Mouse (Mus musculus): ENCODE results near the gene Gabrb2.

Gabrb2 gene

DNA sequence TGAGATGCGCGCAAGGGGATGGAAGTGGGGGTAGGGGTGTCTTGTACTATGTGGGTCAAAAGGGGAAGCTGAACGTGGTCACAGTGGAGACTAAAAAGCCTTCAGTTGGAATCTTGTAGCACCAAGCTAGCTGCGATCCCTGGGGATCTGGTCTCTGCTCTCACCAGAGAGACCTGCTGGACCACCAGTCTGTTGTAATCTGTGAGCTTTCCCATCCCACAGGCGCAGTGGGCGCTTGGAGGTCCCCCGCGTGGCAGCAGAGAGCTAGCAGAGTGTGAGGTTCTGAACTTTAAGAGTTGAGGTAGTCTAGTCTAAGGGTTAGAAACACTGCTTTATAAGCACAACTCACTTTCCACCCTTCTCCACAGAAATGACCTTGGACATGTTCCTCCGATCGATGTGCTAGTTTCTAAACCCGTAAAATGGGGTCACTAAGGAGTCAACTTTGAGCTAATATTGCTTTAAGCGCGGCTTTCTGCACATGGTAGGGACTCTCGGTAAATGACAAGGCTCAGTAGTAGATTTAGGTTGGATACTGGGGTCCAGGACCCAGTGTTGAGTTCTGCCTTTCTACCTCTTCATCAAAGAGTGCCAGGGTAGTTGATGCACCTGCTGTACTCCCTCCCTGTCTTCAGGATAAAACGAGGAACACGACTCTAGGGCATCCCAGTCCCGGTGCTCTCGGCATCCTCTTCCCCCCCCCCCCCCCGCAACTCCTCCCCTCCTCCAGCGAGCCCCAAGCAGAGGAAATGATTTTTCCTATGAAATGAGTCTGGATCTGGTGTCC is at the start of gene Gabrb2:
Gene Gabrb2, plus strand, starts transcription at position 762 of the 787 bp plus-strand sequence.
- DNase-seq (ENCODE audit: low read depth), result no peak

DNA sequence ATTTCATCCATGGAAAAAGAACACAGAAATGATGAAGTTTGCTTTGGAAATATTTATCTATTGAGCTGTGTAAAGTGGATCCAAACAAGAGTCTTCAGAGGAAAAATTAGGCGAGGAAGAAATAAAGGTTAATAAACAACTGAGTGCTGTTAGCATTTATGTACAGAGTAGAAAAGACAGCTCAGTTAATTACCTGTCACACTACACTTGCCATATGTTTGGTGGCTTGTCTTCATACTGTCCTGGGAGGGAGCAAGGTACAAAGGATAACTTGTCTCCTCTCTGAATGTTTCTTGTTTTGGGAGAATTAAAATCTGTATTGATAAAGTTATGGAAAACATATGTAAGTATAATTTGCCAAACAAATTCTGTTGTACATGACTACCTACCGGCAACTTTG is 40.6 kb upstream of the Gabrb2 start:
- no peak for DNase-seq (ENCODE audit: low read depth)

DNA sequence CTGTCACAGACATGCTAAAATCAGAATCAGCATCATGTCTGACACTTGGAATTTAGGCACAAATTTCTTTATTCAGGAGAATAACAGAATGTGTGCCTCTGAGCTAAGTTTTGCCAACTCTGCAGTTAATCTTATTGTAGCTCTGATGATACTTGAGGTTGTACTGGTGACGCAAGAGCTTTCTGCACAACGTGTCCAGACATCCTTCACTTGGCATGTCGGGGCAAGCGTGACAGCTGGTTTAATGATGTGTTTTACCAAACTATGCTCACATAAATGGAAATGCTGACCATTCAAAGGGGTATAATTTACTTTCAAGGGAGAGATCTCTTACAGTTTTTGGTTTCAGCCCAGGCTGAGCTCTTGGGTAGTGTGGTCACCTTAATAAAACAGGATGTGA is 33.1 kb upstream of the Gabrb2 start:
- DNase-seq (ENCODE audit: low read depth), result no peak

DNA sequence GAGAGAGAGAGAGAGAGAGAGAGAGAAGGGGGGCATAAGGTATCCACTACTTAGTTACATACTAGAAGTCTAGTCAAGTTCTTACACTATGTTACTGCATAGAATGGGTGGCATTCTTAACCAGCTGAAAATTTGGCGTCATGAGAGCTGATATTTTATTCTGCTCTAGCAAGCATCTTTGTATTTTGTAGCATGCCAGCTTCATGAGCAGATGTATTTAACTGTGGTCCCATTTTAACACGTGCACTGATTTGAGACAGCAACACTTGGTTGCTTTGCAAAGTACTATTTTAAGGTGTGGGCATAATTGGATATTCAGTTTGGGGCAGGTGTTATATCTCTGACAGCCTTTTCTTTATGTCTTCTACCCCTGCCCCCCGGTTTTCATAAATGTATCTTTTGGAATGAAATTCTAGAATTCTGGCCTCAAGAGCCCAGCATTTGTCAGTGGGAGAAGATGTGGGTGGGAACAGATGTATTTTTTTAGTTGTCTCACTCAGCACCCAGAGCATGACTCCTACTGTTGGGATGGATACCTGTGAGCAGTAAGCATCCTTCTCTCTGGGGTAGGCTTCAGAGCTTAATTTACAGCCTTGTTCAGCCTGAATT is 28.8 kb upstream of the Gabrb2 start:
- no peak for DNase-seq (ENCODE audit: low read depth)

DNA sequence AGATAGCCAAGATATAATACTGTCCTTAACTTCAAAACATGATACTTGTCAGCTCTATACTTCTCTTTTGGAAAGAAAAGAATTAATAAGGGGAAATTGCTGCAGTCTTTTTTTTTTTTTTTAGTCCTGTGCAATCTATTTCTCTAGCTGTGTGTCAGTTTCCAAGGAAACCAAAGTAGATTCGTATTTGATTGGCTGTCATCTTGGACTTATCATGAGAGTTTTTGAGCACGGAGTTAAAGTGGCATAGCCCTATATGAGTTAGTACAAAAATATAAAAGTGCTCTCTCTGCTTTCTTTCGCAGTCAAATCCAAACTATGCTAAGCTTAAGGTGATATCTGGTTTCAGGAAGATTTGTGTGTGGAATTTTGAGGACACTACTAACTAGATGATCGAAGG is 26.1 kb upstream of the Gabrb2 start:
- no peak for DNase-seq (ENCODE audit: low read depth)

DNA sequence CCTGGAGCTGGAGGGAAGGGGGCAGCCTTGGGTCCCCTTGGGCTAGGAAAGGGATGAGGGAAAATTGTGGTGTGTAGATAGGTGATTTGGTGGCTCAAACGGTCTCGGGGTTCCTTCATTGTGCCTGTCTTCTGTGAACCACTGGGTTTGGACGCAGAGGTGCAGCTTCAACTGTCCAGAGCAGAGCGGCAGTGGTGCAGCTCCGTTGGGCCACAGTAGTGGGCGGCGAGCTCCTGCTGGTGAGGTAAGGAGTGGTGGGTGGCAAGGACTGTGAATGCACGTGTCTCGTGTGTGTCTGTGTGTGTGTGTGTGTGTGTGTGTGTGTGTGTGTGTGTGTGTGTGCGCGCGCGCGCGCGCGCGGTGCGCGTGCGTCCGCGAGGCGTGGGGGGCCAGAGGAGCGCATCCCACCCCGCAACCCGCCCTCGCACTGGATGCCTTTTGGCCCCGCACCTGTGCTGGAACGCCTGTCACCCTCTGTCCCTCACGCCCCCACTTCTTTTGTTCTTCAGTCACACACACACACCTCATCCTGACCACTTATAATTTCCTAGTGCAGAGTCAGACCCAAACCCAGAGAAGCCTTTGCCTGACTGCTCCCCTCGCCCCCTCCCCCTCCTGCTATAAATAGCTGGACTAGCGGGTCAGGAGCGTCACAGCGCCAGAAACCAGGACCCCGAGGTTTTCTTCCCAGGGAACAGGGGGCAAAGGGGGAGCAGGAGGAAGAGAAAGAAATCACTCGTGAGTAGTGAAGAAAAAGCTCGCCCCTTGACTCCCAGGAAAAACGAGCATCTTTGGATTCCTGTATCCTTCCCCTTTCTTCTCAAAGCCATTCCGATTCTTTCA is 455 bp downstream of the Gabrb2 start:
- no peak for DNase-seq (ENCODE audit: low read depth)

DNA sequence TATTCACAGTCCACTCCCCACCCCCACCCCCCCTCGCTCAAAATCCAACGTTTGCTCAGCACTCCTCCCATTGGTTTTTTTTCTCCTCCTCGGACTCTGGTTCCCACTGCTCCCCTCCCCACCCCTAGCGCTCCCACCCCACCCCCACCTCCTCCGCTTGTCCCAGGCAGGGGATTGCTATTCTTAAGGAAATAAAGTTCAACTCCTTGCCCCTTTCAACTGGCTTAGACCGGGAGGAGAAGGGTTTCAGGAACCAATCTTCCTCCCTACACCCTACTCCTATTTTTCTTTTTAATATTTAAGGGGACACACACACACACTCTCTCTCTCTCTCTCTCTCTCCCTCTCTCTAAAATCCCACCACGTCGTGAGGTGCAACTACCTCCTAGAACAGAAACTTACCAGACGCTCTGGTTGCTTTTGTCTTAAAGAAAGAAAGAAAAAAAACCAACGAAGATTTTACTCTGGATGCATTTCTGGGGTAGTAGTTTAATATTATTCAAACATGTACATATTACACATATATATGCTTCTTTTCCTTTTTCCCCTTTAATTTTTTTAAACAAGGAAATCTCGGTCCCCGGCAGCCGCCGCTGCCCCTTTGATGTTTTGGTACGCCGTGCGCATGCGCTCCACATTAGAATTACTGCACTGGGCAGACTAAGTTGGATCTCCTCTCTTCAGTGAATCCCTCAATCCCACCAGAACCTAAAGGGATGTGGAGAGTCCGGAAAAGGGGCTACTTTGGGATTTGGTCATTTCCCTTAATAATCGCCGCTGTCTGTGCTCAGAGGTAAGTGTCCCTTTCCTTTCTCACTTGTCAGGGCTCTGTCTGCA is 1.3 kb downstream of the Gabrb2 start:
- DNase-seq (ENCODE audit: low read depth), result no peak

DNA sequence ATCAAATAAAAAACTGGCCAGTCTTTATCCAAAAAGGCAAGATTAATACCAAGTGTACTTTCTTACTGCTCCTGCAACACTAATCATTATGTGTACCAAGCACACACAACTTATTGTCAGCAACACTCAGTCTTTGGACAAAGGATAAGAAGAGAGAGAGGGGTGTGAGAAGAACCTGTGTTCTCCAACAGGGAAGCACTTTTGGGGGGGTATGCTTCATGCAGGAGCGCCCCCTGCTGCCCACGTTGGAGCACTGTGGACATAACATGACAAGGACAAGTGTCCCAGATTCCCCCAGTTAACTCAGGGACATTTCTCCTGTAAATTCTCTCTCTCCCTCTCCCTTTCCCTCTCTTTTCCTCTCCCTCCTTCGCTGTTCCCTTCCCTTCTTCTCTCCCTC is 3.7 kb downstream of the Gabrb2 start:
- DNase-seq (ENCODE audit: low read depth), result peak; percentile 29

DNA sequence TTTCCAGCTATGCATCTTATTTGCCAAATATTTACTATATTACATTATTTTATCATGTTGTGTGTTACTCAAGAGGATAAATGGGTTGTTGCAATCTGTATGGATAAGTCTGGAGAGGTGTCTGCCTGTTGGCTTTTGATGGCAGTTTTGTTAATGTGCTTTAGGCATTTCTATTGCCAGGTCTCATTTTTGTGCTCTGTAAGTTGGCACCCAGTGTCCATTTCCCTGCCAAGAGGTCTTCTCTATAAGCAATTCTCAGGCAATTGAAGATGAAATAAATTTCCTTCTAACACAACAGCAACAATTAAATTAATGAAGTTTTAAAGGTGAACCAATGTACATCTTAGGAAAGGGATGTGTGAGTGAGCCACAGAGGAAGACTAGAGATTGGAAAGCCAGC is 11.9 kb downstream of the Gabrb2 start:
- no peak for DNase-seq (ENCODE audit: low read depth)

DNA sequence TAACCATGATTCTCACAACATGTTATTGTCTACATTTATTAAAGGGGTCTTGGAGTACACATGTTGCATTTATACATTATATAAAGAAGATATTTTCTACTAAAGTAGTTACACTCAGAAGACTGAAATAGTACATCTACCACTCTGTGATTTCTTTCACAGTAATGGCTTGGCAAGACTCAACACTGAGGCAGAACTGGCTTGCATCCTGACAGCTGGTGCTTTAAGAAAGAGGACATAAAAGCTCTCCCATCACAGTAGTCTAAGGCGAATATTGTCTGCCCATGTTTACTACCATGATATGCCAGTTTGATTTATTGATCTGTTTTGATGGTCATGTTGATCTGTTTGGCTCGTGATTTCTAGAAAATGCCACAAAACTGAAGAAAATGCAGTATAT is 19.4 kb downstream of the Gabrb2 start:
- no peak for DNase-seq (ENCODE audit: low read depth)

DNA sequence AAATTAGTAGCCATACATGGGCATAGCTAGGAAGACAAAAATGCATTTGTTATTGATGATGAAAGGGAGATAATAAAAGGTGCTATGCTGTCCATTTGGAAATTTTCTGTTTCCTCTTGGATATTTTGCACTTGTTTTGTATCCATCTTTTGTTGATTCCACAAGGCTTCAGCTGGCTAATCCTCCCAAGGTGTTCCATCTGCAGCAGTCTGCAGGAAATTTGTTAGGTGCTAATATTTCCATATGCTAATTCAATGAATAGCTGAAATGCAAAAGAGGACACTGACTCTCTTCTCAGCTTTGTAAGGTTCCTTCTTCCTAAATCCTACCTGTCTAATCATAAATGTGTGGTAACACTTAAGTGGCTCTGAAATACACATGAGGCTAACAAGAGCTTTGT is 24.1 kb downstream of the Gabrb2 start:
- DNase-seq (ENCODE audit: low read depth), result no peak

DNA sequence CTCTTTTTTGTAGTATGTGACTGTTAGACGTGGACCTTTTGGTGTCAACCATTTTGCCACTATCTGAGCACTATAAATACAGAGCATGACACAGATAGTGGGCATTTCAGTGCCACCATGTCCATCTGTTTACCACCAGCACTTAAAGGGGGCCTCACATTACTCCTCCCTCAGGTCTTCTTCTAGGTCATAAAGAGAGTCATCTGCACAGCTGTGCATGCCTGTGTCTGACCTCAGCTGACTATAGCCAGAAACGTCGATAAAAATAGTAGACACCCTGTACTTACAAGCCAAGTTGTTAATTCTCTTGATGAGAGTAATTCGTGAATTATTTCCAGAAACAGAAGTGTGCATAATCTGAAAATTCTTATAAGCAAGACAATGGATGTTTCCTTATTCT is 29.4 kb downstream of the Gabrb2 start:
- no peak for DNase-seq (ENCODE audit: low read depth)

DNA sequence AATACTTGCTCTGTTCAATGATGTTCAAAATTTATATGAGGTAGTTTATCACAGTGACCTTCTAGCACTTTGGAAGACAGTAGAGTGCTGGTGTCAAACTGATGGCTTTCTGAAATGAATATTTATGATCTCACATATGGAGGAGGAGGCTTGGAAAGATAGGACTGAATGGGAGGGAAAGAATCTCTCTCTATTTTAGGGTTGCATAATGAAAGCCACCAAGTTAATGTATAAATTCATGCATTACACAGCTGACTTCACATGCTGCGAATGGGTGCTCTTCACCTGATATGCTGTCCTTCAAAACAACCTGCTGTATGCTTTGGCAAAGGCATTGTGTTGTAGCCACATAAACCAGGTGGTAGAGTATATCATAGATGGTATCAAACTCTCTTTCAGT is 44.6 kb downstream of the Gabrb2 start:
- no peak for DNase-seq (ENCODE audit: low read depth)

DNA sequence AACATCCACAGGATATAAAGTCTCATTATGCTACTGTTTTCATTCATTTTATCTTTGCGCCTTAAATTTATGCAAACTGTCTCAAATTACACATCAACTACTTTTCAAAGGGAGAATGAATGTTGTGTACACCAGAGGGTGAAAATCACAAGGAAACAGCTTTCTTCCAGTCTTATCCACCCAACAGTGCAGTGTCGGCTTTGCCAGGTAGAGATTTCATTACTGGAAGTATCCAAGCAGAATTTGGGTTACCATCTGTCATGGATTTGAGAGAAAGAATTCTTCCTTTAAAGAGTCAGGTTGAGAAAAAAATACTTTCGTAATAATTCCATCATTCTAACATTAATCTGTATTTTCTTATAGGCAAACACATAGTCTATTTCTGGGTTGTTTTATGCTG is 48.8 kb downstream of the Gabrb2 start:
- DNase-seq (ENCODE audit: low read depth), result no peak

DNA sequence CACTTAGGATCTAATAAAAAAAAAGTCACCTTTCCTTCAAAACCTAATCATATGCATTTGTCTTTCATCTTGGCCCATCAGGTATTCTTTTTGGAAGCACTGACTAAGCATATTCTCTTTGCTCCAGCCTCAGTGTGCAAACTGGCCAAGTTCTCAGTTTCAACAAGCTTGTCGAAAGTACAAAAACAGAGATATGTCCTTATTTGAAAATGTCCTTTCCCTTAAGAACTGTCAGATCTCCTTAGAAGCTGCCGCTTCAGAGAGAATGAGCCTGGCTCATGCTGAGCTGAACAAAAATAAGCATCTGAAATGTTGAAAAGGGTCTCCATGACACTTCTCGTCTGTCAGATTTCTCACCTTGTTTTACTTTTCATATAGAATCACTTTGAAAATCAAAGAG is 55.0 kb downstream of the Gabrb2 start:
- DNase-seq (ENCODE audit: low read depth), result no peak

DNA sequence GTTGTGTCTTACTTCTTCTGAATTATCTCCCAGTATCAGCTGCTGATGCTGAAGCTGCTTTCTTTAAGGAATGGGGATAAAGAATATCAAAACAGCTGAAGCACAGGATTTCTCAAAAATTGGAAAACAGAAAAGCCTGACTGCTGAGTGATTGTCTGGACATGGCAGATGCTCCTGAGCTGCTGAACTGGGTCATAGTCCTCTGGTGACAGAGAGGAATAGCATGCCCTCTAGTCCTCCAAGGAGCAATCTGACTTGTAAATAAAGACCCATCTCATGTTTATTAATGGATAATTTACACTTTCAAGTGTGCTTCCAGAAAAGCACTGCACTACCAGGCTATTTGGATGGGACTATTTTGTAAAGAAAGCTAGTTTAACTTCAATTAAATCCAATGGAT is 68.1 kb downstream of the Gabrb2 start:
- no peak for DNase-seq (ENCODE audit: low read depth)

DNA sequence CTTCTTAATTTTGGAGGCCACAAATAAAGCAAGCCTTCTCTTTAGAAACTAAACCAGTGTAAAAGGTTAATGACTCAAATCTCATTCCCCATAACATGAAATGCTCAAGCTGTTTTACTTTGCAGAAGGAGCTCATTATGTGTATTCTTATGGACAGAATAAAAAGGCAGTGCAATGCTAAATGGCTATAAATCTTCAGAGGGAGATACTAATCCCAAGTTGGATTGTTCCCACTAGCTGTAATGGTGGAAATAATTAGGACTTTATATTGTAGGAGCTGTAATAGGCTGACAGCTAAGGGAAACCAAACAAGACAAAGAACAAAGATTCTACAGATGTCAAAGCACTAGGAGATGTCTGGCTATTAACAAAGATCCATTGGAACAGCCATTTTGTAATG is 81.6 kb downstream of the Gabrb2 start:
- DNase-seq (ENCODE audit: low read depth), result no peak

DNA sequence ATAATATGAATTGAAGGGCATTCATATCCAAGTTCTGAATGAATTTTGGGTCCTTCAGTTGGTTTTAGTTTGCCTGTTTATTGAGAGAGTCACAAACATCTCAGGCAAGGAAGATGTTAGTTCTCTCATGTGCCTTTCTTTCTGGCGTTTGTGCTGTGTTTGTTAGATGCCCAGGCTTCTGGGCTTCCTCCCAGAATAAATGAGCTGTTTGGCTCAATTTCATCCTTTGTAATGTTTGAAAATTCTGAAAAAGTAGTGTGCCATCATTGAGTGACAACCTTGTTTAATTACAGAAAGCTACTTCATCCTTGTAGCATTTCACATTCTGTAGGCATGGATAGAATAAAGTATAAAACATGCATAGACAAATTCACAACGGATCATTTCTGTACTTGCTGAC is 85.9 kb downstream of the Gabrb2 start:
- DNase-seq (ENCODE audit: low read depth), result no peak

DNA sequence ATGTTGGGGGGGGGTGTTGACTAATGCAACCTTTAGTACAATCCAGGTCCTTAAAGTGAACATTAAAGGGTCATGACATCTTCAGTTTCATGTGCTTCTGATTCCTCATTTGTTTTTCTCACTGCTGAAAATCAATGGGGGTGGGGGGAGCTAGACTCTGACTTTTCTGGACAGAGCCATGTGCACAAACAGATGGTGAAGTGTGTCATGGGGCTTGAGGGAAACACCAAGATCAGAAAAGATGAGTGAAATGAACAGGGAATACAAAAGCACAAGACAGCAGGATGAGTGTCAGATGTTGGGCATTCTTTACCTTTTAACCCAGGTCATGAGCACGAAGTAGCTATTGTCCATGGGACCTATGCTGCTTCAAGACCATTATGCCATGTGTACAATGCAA is 86.4 kb downstream of the Gabrb2 start:
- no peak for DNase-seq (ENCODE audit: low read depth)

DNA sequence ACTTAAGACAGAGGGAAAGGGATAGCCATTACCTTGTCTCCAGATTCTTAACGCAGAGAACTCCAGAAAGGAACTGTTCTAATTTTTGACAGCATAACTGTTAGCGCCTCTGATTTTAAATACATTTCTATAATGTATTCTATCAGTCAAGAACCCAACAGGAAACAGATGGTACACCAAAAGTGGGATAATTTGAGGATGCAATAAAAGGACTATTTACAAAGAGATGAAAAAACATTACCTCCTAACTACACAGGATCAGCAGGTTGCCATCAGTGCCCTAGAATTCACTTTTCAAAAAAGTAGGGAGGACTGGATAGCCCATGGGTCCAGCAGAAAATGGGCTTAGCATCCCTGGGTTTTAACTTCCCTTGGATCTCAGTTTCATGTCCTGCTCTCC is 102.4 kb downstream of the Gabrb2 start:
- DNase-seq (ENCODE audit: low read depth), result no peak

DNA sequence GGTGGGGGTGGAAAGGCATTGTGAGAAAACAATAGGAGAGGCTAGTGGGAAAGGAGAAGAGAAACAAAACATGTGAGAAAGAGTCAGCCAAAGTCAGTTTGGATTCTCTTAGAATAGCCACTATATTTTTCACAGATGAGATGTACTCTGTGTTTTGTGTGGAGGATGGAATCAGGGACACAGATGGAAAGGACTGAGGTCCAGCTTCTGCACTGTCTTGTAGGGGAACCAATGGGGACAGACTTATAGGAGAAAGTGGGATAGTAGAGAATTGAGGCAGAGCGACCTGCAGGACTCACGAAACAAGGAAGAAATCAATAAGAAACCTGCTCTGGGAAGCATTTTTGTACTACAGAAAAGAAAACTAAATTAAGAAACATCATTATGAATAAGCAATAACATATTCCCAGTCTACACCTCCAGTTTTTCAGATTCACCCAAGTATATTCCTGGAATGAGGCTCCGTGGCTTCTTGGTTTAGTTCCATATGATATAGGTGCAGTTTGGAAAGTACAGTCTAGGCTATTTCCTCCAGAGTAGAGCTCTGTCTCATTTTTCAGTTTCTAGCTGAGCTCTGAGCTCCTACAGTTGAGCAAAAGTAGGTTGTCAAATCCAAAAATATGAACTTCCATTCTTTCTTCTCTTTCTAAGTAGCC is 108.8 kb downstream of the Gabrb2 start:
- DNase-seq (ENCODE audit: low read depth), result no peak

DNA sequence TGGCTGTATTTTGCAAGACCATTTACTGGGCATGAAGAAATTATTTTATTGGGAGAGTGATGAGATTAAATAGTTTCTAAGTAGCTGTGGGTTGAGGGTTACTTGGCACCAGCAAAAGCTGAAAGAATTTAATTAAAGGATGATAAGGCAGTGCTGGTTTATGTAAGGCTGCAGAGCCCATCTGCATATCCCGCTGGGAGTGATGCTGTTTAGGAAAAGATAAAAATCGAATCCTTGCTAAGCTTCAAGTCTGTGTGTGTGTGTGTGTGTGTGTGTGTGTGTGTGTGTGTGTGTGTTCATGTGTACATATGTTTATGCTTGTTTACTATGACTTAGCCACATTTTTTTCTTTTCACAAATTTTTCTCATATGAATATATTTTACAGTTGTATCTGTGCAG is 113.0 kb downstream of the Gabrb2 start:
- DNase-seq (ENCODE audit: low read depth), result no peak
